ENCODE assay signal across 9 mouse cellular contexts in the genomic region with DNA sequence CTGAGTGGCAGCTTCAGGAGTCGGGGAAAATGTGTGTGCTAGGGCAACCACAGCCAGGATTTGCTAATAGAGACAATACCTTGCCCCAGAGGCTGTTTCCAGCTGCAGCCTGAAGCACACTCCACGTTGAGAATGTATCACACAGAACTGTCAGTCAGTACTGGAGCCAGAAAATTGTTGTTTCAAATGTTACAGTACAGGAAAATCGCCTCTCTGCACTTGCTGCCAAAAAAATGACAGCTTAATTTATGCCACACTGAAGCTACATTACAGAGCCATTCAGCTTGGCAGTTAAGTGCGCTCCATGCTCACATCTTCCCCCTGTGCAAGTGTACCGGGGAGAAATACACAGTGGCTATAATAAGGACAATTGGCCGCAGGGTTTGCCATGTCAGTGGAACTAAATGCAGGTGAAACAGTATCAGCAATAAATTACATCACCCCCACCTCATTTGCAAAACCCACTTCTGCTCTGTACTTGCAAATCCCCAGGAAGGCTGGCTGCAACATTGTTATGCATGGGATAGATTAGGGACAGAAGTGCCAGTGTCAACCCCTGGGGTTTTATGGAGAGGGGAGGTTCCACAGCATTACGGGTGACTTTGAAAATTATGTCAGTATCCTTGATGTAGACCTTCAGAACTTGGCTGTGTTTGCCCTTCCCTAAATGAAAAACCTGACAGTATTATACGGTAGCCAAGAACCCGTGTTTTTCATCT.
A peak's percentile ranks its signal among the peaks of the same experiment; 100 is the strongest.
DNase-seq lines count a peak whose midpoint lies in the region; ATAC-seq and TF ChIP-seq lines count a peak whose summit lies in the region.
"Had no signal": no experiment of that assay in that cellular context is flagged by ENCODE, and none has a peak within 500 bp of the region (broad histone marks: within the 10 kb centered on the region; RNA-seq: fewer than 3 reads in every experiment).

No protein-coding gene starts in this region.

- TF ChIP-seq CTCF in lung, adult 2 months (IDR thresholded peaks at IDR 0.05; ENCODE audit: insufficient read depth, low read length): no peak

- peak overlapping the region; percentile 61 for H3K27ac ChIP-seq in neural tube, embryonic 13.5 days (replicated peaks)

- H3K9me3 ChIP-seq in neural tube, embryonic 13.5 days: no peaks in the 10 kb centered on the region; the same call in 1 of the 2 replicates
- H3K9me3 ChIP-seq: heart, embryonic 12.5 days had no signal

- H3K4me2 ChIP-seq in neural tube, embryonic 13.5 days: peak overlapping the region; percentile 26
- H3K4me2 ChIP-seq: heart, embryonic 12.5 days had no signal

- H3K4me3 ChIP-seq in lung, adult 2 months (replicated peaks; ENCODE audit: extremely low read depth, low read depth, low read length): no peak overlapping the region
- H3K4me3 ChIP-seq in neural tube, embryonic 13.5 days: no peak overlapping the region
- H3K4me3 ChIP-seq: heart, embryonic 12.5 days had no signal

- H3K27me3 ChIP-seq in neural tube, embryonic 13.5 days: peaks cover 3% of the 10 kb centered on the region

- H3K36me3 ChIP-seq in neural tube, embryonic 13.5 days: no peaks in the 10 kb centered on the region
- H3K36me3 ChIP-seq: heart, embryonic 12.5 days had no signal

- 32% methylated on average over 9 of the region's 9 CpGs for WGBS in lung, adult 2 months
- 4% methylated on average over 9 of the region's 9 CpGs for WGBS in neural tube, embryonic 13.5 days

- DNase-seq in frontal cortex, postnatal 14 days (ENCODE audit: low spot score in 2 of 2): no peak
- DNase-seq in lung, postnatal 10 days: peak; percentile 22
- no peak for DNase-seq in lung, adult 2 months
- DNase-seq in forelimb bud, embryonic 11.5 days (ENCODE audit: low read depth, low spot score): peak; percentile 43
- DNase-seq in frontal cortex, postnatal 36 days (ENCODE audit: low spot score in 2 of 2): no peak

- no peaks in the 10 kb centered on the region for H3K4me1 ChIP-seq in lung, adult 2 months (ENCODE audit: control insufficient read depth, insufficient read depth, low read length)
- peaks cover 21% of the 10 kb centered on the region for H3K4me1 ChIP-seq in neural tube, embryonic 13.5 days (replicated peaks)
- H3K4me1 ChIP-seq: heart, embryonic 12.5 days had no signal

- H3K9ac ChIP-seq in neural tube, embryonic 13.5 days: no peak overlapping the region
- H3K9ac ChIP-seq: heart, embryonic 12.5 days had no signal

- no peak for TF ChIP-seq POLR2A in lung, adult 2 months (IDR thresholded peaks at IDR 0.05; ENCODE audit: borderline replicate concordance, extremely low read depth, low read depth, low read length)

- ATAC-seq in frontal cortex, adult (ENCODE audit: low TSS enrichment): peak; percentile 44; the same call in 1 of the 2 replicates
- peak; percentile 90 for ATAC-seq in neural tube, embryonic 13.5 days (ENCODE audit: low read depth)
- ATAC-seq in inflammation-experienced regulatory T-cells, adult 6 months: no peak

Comparison
In these comparisons a context has a peak if more than half of its experiments do, and no peak if none do; other contexts are left out.
1. DNase-seq: peak in lung, postnatal 10 days (single experiment) and forelimb bud, embryonic 11.5 days (single experiment); none in frontal cortex, postnatal 14 days (0 of 2), lung, adult 2 months (single experiment) and frontal cortex, postnatal 36 days (0 of 2).